Mouse (Mus musculus) ovary, postnatal 10 days (tissue): ENCODE data around the gene Alkbh7.

ENCODE experiments used
- DNase-seq: peaks from one replicate; pipeline ENCODE4 v3.0.0; 2022; ENCODE audit warnings: low spot score

Alkbh7 gene

DNA sequence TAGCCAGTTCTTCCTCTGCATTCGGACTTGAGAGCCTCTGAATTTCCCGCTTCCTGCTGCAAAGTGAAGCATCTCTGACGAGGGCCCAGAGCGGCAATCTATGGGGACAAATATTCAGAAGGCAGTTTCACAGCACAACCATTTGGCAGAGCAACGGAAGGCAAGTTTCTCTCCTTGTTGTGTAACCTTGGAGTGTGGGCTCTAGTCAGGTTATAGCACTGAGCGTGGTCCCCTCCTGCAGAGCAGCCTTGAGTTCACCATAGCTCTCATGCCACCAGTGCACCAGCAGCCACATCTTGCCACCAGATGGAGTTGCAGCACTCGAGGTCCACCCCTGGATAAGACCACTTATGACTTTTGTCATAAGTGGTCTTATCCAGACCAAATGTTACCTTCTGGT, 8.7 kb upstream of the Alkbh7 start:
- no peak for DNase-seq

GRCm38 (mm10) chr17:56988921-56989430, 8.2 kb upstream of the Alkbh7 start:
- DNase-seq: no peak

- DNase-seq: no peak
Measured at GRCm38 (mm10) chr17:56989467-56990114, 7.5 kb upstream of the Alkbh7 start.

DNA sequence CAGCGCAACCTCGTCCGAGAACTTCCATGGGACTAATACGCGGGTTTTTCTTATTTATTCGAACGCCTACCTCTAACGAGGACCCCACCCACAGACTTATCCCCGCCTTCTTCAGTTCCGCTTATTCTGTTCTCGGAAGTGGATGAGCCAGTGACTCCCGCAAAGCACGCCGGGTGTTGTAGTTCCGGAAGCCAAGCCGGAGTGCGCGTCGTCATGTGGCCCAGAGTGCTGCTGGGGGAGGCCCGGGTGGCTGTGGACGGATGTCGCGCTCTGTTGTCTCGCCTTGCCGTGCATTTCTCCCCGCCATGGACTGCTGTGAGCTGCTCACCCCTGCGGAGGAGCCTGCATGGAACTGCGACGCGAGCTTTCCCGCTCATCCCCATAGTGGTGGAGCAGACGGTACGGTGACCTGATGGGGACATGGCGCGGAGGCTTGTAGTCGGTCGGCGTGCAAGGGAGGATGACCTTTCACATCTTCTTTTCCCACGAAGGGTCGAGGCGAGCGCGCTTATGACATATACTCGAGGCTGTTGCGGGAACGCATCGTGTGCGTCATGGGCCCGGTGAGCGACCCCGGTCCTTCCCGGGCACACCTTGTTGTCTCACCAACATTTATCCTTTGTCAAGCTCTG, 6.9 kb upstream of the Alkbh7 start, which contains the start of gene Clpp:
Clpp (plus strand) TSS at position 191 of the 632 bp plus-strand sequence.
- DNase-seq: peak; percentile 64

- DNase-seq: no peak
Measured at GRCm38 (mm10) chr17:56990966-56991365, 6.2 kb upstream of the Alkbh7 start.

GRCm38 (mm10) chr17:56995046-56995445, 2.1 kb upstream of the Alkbh7 start:
- DNase-seq: no peak

GRCm38 (mm10) chr17:56996506-56996905, 633 bp upstream of the Alkbh7 start:
- DNase-seq: no peak

GRCm38 (mm10) chr17:56999414-56999813, 2.3 kb downstream of the Alkbh7 start:
- DNase-seq: no peak

DNA sequence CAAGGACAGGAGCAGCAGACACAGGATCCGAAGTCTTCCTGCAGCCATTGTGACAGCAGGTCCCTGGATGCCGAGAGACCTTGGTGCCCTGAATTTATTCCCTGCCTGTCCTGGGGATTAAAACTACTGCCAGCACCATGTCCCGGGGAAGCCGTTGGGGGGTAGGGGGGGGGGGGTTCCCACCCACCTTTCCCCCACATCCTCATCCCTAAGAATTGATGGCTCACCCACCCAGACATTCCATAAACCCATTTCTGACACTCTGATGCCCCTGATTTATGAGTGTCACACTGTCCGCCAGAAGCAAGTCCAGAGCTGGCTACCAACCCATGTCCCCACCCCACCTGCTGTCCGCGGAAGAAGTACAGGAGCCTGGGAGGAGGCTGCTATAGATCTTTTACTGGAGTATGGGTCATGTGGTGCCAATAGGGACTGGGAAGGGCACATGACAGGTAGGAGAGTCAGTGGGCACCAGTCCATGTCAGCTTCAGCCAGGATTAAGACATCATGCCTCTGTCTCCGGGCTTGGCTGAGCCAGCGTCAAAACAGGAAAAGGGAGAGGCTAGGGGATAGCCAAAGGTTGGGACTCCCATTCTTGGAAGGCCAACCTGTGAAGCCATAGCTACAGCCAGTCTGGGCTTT, 3.0 kb downstream of the Alkbh7 start, which contains the start of gene Pspn:
Pspn (minus strand) TSS at position 51 of the 642 bp plus-strand sequence.
- no peak for DNase-seq

DNA sequence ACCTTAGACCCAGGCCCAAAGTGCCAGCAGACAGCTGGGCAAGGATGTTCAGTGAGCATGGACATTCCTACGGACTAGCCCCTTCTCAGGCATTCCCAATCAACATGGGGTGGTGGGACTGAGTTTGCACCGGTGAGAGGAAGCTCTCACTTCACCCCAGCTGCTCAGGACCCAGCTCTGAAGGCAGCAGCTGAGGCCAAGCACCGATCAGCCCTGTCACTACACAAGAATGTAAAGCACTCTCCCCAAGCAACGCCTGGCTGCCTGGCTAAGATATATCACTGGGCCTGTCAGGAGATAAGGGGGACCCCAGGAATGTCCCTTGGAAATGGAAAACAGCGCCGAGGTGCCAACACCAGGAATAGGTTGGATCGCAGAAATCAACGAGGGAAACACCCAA, 4.1 kb downstream of the Alkbh7 start:
- no peak for DNase-seq

GRCm38 (mm10) chr17:57003994-57004393, 6.9 kb downstream of the Alkbh7 start:
- no peak for DNase-seq

- DNase-seq: no peak
Measured at GRCm38 (mm10) chr17:57007137-57007905, 10.2 kb downstream of the Alkbh7 start.

- DNase-seq: no peak
Measured at GRCm38 (mm10) chr17:57010911-57011235, 13.7 kb downstream of the Alkbh7 start.

DNA sequence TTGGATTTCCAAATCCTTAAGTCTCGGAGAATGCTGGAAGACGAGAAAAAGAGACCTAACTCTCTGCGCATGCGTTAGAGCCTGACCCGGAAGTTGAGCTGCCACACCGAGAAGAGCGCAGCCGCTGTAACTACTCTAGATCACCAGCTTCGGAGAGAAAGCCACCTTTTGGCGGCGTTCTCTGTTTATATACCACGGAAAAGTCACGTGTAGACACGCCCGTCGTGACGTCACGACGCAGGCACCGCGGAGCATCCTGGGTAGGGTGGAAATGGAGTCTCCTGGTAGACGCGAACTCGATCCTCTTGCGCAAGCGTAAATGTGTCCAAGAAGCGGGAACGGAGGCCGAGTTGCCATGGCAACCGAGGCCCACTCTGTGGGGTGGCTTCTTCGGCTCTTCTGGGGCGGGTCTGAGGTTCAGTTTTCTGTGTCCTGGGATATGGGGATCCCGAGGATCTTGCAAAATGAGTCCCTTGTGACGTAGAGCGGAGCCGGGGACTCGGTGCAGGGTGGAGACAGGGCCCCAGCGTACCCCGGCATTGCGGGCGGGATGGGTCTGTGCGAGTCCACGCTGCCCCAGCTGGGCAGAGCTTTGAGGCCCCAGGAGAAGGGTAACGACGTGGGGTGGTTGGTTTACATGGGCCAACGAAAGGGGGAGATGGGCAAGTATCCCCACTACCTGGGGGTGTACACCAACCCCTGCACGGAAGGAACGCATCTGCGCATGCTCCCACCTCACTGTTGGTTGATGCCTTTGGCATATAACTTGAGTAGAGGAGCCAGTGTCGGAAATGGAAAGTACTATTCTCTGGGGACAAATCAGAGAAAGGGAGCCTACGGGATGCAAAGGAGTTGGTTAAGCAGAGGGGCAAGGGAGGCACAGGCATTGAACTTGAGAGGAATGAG, 14.3 kb downstream of the Alkbh7 start, which contains the start of the genes Gtf2f1 and Gm17949:
Gtf2f1 (minus strand) TSS at position 53 of the 906 bp plus-strand sequence.
Gm17949 (plus strand) TSS at position 234 of the 906 bp plus-strand sequence.
- peak; percentile 77 for DNase-seq

GRCm38 (mm10) chr17:57012245-57012795, 15.2 kb downstream of the Alkbh7 start:
- no peak for DNase-seq

DNA sequence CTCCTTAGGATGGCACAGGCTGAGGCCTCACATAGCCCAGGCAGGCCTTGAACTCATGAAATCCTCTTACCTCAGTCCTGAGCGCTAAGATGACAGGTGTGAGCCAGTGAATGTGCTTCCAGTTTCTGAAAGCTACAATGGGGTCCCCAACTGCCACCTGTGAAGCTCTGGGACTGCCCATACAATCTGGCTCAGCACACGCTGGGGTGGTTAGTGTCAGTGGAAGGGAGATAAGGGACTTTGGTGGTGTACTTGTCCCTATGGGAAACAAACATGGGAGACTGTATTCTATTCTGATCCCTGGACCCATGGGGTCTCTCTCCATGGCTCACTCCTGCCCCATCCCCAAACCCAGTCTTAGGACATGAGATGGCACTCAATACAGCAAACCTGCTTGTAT, 22.6 kb downstream of the Alkbh7 start:
- DNase-seq: no peak

DNA sequence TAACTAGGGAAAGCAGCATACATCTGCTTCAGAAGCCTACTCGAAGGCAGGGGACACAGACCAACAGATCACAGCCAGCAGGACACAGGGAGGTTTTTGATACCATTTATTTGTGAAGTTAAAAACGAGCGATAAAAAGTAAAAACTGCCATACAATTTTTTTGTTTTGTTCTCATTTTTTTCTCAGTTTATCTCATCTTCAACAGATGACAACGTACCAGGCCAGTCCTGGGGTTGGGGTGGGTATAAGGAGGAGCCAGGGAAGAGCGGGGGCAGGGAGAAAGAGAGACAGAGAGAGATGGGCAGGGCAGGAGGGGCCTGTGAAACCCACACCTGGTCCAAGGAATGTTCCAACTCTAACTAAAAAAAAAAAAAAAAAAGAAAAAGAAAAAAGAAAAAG, 23.8 kb downstream of the Alkbh7 start:
- DNase-seq: no peak

- DNase-seq: no peak
Measured at GRCm38 (mm10) chr17:57027471-57027870, 30.3 kb downstream of the Alkbh7 start.

DNA sequence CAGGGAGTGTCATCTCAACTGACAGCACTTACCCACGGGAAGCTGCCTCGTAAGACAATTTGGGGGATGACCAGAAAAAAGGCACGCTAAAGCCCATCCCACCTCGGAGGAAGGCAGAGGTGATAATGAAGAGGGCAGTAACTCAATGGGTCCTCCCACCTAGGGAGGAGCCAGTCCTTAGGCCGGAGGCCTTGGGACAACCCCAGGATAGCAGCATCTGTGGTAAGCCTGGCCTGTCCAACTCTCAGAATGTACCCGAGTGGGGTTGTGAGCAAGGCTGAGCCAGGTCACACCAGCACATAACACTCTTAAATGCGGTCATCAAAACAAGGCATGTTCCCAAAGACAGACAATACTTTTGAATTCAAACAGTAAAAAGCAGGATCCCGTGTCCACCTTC, 32.6 kb downstream of the Alkbh7 start:
- no peak for DNase-seq

- peak; percentile 8 for DNase-seq
Measured at GRCm38 (mm10) chr17:57030931-57031660, 34.0 kb downstream of the Alkbh7 start, which contains the start of gene Khsrp. Gene Khsrp (minus strand): TSS chr17:57031522.
